In the genomic region with DNA sequence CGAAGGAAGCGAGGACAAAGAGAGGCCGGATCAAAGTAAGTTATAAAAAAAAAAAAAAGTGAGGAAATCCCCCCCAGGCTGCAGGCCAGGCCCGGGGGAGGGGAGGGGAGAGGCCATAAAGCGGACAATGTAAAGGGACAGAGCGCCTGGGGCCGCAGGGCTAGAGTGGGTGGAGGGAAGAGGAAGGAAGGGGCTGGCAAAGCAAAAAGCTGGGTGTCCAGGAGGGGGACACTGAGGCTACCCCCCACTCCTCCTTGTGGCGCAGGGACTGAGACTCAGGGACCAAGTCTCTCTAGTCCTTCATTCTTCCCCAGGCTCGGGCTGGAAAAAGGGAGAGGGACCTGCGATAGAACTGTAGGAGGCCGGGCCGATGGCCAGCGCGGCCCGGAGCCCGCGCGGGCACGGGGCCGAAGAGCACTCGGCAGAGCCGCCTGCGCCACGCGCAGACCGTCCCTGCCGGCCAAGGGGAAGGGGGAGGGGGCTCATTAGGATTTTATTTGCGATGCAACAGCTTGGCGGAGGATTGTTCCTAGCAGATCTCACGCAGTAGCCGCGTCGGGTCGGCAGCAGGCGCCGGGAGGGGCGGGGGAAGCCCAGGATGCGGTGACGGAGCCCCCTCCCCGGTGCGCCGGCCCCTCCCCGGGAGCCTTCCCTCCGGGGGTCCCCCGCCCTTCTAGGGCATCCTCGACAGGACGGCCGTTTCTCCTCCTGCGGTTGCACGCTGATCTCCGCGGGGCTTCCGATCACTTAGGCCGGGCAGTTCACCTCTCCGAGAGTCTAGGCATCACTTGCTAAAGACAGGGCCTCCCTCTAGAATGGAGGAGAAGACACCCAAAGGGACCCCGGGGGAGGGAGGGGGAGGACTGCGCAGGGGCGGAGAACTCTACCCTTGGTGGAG, we compare ENCODE assay signal across 11 mouse cellular contexts. TPM values are rescaled to one million over a fixed set of nuclear protein-coding genes. Genes with fewer than 3 reads are reported as not detected.
DNase-seq lines count a peak whose midpoint lies in the region; ATAC-seq lines count a peak whose summit lies in the region.
"Had no signal": no experiment of that assay in that cellular context is flagged by ENCODE, and none has a peak within 500 bp of the region (broad histone marks: within the 10 kb centered on the region; RNA-seq: fewer than 3 reads in every experiment).

No protein-coding gene starts in this region.

- H3K27me3 ChIP-seq in forebrain, embryonic 13.5 days, result peaks cover 99% of the 10 kb centered on the region
- H3K27me3 ChIP-seq in forebrain, embryonic 11.5 days (ENCODE audit: control insufficient read depth, insufficient read depth, low read length), result peaks cover 98% of the 10 kb centered on the region
- H3K27me3 ChIP-seq in midbrain, embryonic 15.5 days (replicated peaks), result peaks cover 98% of the 10 kb centered on the region
- H3K27me3 ChIP-seq in midbrain, embryonic 11.5 days (ENCODE audit: control insufficient read depth, insufficient read depth, low read length), result peaks cover 98% of the 10 kb centered on the region
- no peaks in the 10 kb centered on the region; the same call in 1 of the 2 replicates for H3K27me3 ChIP-seq in kidney, embryonic 16.5 days (ENCODE audit: insufficient read depth, low read length)
- peaks cover 96% of the 10 kb centered on the region for H3K27me3 ChIP-seq in stomach, embryonic 15.5 days (replicated peaks)

- H3K4me3 ChIP-seq in forebrain, embryonic 13.5 days, result no peak overlapping the region
- H3K4me3 ChIP-seq in forebrain, embryonic 11.5 days (ENCODE audit: low read depth, low read length), result no peak overlapping the region
- H3K4me3 ChIP-seq in midbrain, embryonic 15.5 days, result no peak overlapping the region
- no peak overlapping the region for H3K4me3 ChIP-seq in midbrain, embryonic 11.5 days (ENCODE audit: low read depth, low read length)
- peak overlapping the region; percentile 71 for H3K4me3 ChIP-seq in kidney, embryonic 16.5 days (ENCODE audit: low read length)
- H3K4me3 ChIP-seq in stomach, embryonic 15.5 days (replicated peaks), result peak overlapping the region; percentile 34
- H3K4me3 ChIP-seq: megakaryocyte, embryonic 14.5 days had no signal

- no peak for ATAC-seq in forebrain, embryonic 13.5 days
- no peak for ATAC-seq in forebrain, embryonic 11.5 days (replicated peaks; ENCODE audit: low FRiP score)
- ATAC-seq in midbrain, embryonic 15.5 days (replicated peaks), result no peak
- no peak for ATAC-seq in midbrain, embryonic 11.5 days (ENCODE audit: low FRiP score)
- peak; percentile 66 for ATAC-seq in kidney, embryonic 16.5 days (ENCODE audit: low FRiP score, low TSS enrichment)
- no peak for ATAC-seq in stomach, embryonic 15.5 days (ENCODE audit: insufficient read depth, low FRiP score, low read depth)

- H3K36me3 ChIP-seq in forebrain, embryonic 13.5 days (ENCODE audit: poor library complexity, severe bottlenecking), result no peaks in the 10 kb centered on the region
- no peaks in the 10 kb centered on the region for H3K36me3 ChIP-seq in forebrain, embryonic 11.5 days (ENCODE audit: control insufficient read depth, insufficient read depth, low read length)
- no peaks in the 10 kb centered on the region for H3K36me3 ChIP-seq in midbrain, embryonic 15.5 days (replicated peaks)
- no peaks in the 10 kb centered on the region for H3K36me3 ChIP-seq in midbrain, embryonic 11.5 days (ENCODE audit: control insufficient read depth, insufficient read depth, low read length)
- H3K36me3 ChIP-seq in kidney, embryonic 16.5 days (ENCODE audit: insufficient read depth, low read length), result 0 out of 2 replicates have a peak, but pooled peaks cover 2% of the 10 kb centered on the region
- no peaks in the 10 kb centered on the region for H3K36me3 ChIP-seq in stomach, embryonic 15.5 days

- under 1% methylated on average over 57 of the region's 58 CpGs for WGBS in forebrain, embryonic 13.5 days
- under 1% methylated on average over 58 of the region's 58 CpGs for WGBS in forebrain, embryonic 11.5 days
- WGBS in midbrain, embryonic 15.5 days, result under 1% methylated on average over 58 of the region's 58 CpGs
- WGBS in midbrain, embryonic 11.5 days, result under 1% methylated on average over 58 of the region's 58 CpGs
- under 1% methylated on average over 54 of the region's 58 CpGs for WGBS in kidney, embryonic 16.5 days
- 1% methylated on average over 58 of the region's 58 CpGs for WGBS in stomach, embryonic 15.5 days

- peak overlapping the region; percentile 12; the same call in 1 of the 2 replicates for H3K4me2 ChIP-seq in forebrain, embryonic 13.5 days
- H3K4me2 ChIP-seq in forebrain, embryonic 11.5 days (ENCODE audit: low read depth, low read length, severe bottlenecking), result no peak overlapping the region
- H3K4me2 ChIP-seq in midbrain, embryonic 15.5 days, result peak overlapping the region; percentile 24
- H3K4me2 ChIP-seq in midbrain, embryonic 11.5 days, result no peak overlapping the region
- H3K4me2 ChIP-seq in kidney, embryonic 16.5 days (replicated peaks; ENCODE audit: low read depth, low read length), result peak overlapping the region; percentile 86
- peak overlapping the region; percentile 55 for H3K4me2 ChIP-seq in stomach, embryonic 15.5 days

- H3K4me1 ChIP-seq in forebrain, embryonic 13.5 days, result peaks cover 4% of the 10 kb centered on the region; the same call in 1 of the 2 replicates
- 0 out of 2 replicates have a peak, but pooled peaks cover 5% of the 10 kb centered on the region for H3K4me1 ChIP-seq in forebrain, embryonic 11.5 days (replicated peaks; ENCODE audit: control insufficient read depth, insufficient read depth, low read length)
- peaks cover 4% of the 10 kb centered on the region; the same call in 1 of the 2 replicates for H3K4me1 ChIP-seq in midbrain, embryonic 15.5 days
- H3K4me1 ChIP-seq in midbrain, embryonic 11.5 days (ENCODE audit: control insufficient read depth, insufficient read depth, low read length), result peaks cover 4% of the 10 kb centered on the region; the same call in 1 of the 2 replicates
- peaks cover 64% of the 10 kb centered on the region for H3K4me1 ChIP-seq in kidney, embryonic 16.5 days (ENCODE audit: insufficient read depth, low read length)
- H3K4me1 ChIP-seq in stomach, embryonic 15.5 days, result peaks cover 20% of the 10 kb centered on the region

- no peak for DNase-seq in forebrain, embryonic 11.5 days (ENCODE audit: low spot score)
- DNase-seq in midbrain, embryonic 11.5 days (ENCODE audit: low spot score, missing footprints), result no peak
- no peak for DNase-seq in MN1 (ENCODE audit: low spot score)
- DNase-seq in urinary bladder, postnatal 10 days (ENCODE audit: low spot score), result no peak
- DNase-seq: cerebellum, adult 18-20 months; heart, postnatal 10 days had no signal

- H3K9ac ChIP-seq in forebrain, embryonic 13.5 days, result no peak overlapping the region
- H3K9ac ChIP-seq in forebrain, embryonic 11.5 days (ENCODE audit: low read length), result no peak overlapping the region
- H3K9ac ChIP-seq in midbrain, embryonic 15.5 days, result no peak overlapping the region
- no peak overlapping the region for H3K9ac ChIP-seq in midbrain, embryonic 11.5 days (ENCODE audit: low read length)
- H3K9ac ChIP-seq in kidney, embryonic 16.5 days (replicated peaks; ENCODE audit: low read length), result peak overlapping the region; percentile 85
- H3K9ac ChIP-seq in stomach, embryonic 15.5 days, result no peak overlapping the region

- no peaks in the 10 kb centered on the region for H3K9me3 ChIP-seq in forebrain, embryonic 13.5 days (replicated peaks)
- H3K9me3 ChIP-seq in forebrain, embryonic 11.5 days (ENCODE audit: control insufficient read depth, low read length), result no peaks in the 10 kb centered on the region
- H3K9me3 ChIP-seq in midbrain, embryonic 15.5 days, result no peaks in the 10 kb centered on the region
- no peaks in the 10 kb centered on the region for H3K9me3 ChIP-seq in midbrain, embryonic 11.5 days (ENCODE audit: control insufficient read depth, low read length)
- H3K9me3 ChIP-seq in kidney, embryonic 16.5 days (ENCODE audit: low read length), result no peaks in the 10 kb centered on the region
- no peaks in the 10 kb centered on the region for H3K9me3 ChIP-seq in stomach, embryonic 15.5 days
- H3K9me3 ChIP-seq: megakaryocyte, embryonic 14.5 days had no signal

- H3K27ac ChIP-seq in forebrain, embryonic 13.5 days, result no peak overlapping the region
- no peak overlapping the region for H3K27ac ChIP-seq in forebrain, embryonic 11.5 days (ENCODE audit: low read depth, low read length)
- no peak overlapping the region for H3K27ac ChIP-seq in midbrain, embryonic 15.5 days
- no peak overlapping the region for H3K27ac ChIP-seq in midbrain, embryonic 11.5 days (ENCODE audit: low read depth, low read length)
- H3K27ac ChIP-seq in kidney, embryonic 16.5 days (ENCODE audit: low read length), result peak overlapping the region; percentile 96
- no peak overlapping the region for H3K27ac ChIP-seq in stomach, embryonic 15.5 days

RNA-seq across cellular contexts. Expression of a gene that starts 1.0 kb away (rescaled TPM):
- polyA plus RNA-seq in forebrain, embryonic 13.5 days (2015; fragmentation: Nextera tagmentation; extraction: Ambion mirVana), result not detected in 2 replicates
- not detected in 2 replicates for polyA plus RNA-seq in forebrain, embryonic 11.5 days (2014; fragmentation: Nextera tagmentation; extraction: Ambion mirVana)
- polyA plus RNA-seq in midbrain, embryonic 15.5 days (2015; fragmentation: Nextera tagmentation; extraction: Ambion mirVana), result not detected in 2 replicates
- polyA plus RNA-seq in midbrain, embryonic 11.5 days (2014; fragmentation: Nextera tagmentation; extraction: Ambion mirVana), result not detected in 2 replicates
- 21.5 and 24.5 TPM in 2 replicates for polyA plus RNA-seq in kidney, embryonic 16.5 days (2015; fragmentation: Nextera tagmentation; extraction: Ambion mirVana)
- polyA plus RNA-seq in stomach, embryonic 15.5 days (2015; fragmentation: Nextera tagmentation; extraction: Ambion mirVana), result 0.13 and 0.35 TPM in 2 replicates

RNA-seq across cellular contexts. Expression of a gene that starts 9.4 kb away (rescaled TPM):
- polyA plus RNA-seq in forebrain, embryonic 13.5 days (2015; fragmentation: Nextera tagmentation; extraction: Ambion mirVana), result not detected in 2 replicates
- polyA plus RNA-seq in forebrain, embryonic 11.5 days (2014; fragmentation: Nextera tagmentation; extraction: Ambion mirVana), result not detected in 2 replicates
- not detected in 2 replicates for polyA plus RNA-seq in midbrain, embryonic 15.5 days (2015; fragmentation: Nextera tagmentation; extraction: Ambion mirVana)
- not detected in 2 replicates for polyA plus RNA-seq in midbrain, embryonic 11.5 days (2014; fragmentation: Nextera tagmentation; extraction: Ambion mirVana)
- 9.5 and 12.9 TPM in 2 replicates for polyA plus RNA-seq in kidney, embryonic 16.5 days (2015; fragmentation: Nextera tagmentation; extraction: Ambion mirVana)
- 1.1 and 1.9 TPM in 2 replicates for polyA plus RNA-seq in stomach, embryonic 15.5 days (2015; fragmentation: Nextera tagmentation; extraction: Ambion mirVana)

RNA-seq across cellular contexts. Expression of a gene that starts 14.2 kb away (rescaled TPM):
- not detected in 2 replicates for polyA plus RNA-seq in forebrain, embryonic 13.5 days (2015; fragmentation: Nextera tagmentation; extraction: Ambion mirVana)
- polyA plus RNA-seq in forebrain, embryonic 11.5 days (2014; fragmentation: Nextera tagmentation; extraction: Ambion mirVana), result 0.21 TPM in 1 of 2 replicates, not detected in the other
- not detected in 2 replicates for polyA plus RNA-seq in midbrain, embryonic 15.5 days (2015; fragmentation: Nextera tagmentation; extraction: Ambion mirVana)
- polyA plus RNA-seq in midbrain, embryonic 11.5 days (2014; fragmentation: Nextera tagmentation; extraction: Ambion mirVana), result not detected in 2 replicates
- 60.9 and 68.3 TPM in 2 replicates for polyA plus RNA-seq in kidney, embryonic 16.5 days (2015; fragmentation: Nextera tagmentation; extraction: Ambion mirVana)
- 7.0 and 9.1 TPM in 2 replicates for polyA plus RNA-seq in stomach, embryonic 15.5 days (2015; fragmentation: Nextera tagmentation; extraction: Ambion mirVana)

RNA-seq across cellular contexts. Expression of a gene that starts 20.0 kb away (rescaled TPM):
- not detected in 2 replicates for polyA plus RNA-seq in forebrain, embryonic 13.5 days (2015; fragmentation: Nextera tagmentation; extraction: Ambion mirVana)
- not detected in 2 replicates for polyA plus RNA-seq in forebrain, embryonic 11.5 days (2014; fragmentation: Nextera tagmentation; extraction: Ambion mirVana)
- polyA plus RNA-seq in midbrain, embryonic 15.5 days (2015; fragmentation: Nextera tagmentation; extraction: Ambion mirVana), result 0.13 and 0.34 TPM in 2 replicates
- not detected in 2 replicates for polyA plus RNA-seq in midbrain, embryonic 11.5 days (2014; fragmentation: Nextera tagmentation; extraction: Ambion mirVana)
- 50.3 and 55.7 TPM in 2 replicates for polyA plus RNA-seq in kidney, embryonic 16.5 days (2015; fragmentation: Nextera tagmentation; extraction: Ambion mirVana)
- polyA plus RNA-seq in stomach, embryonic 15.5 days (2015; fragmentation: Nextera tagmentation; extraction: Ambion mirVana), result 7.5 and 10.7 TPM in 2 replicates

RNA-seq across cellular contexts. Expression of a gene that starts 30.9 kb away (rescaled TPM):
- polyA plus RNA-seq in forebrain, embryonic 13.5 days (2015; fragmentation: Nextera tagmentation; extraction: Ambion mirVana), result 0.09 TPM in 1 of 2 replicates, not detected in the other
- polyA plus RNA-seq in forebrain, embryonic 11.5 days (2014; fragmentation: Nextera tagmentation; extraction: Ambion mirVana), result 0.21 TPM in 1 of 2 replicates, not detected in the other
- polyA plus RNA-seq in midbrain, embryonic 15.5 days (2015; fragmentation: Nextera tagmentation; extraction: Ambion mirVana), result 0.09 and 0.70 TPM in 2 replicates
- not detected in 2 replicates for polyA plus RNA-seq in midbrain, embryonic 11.5 days (2014; fragmentation: Nextera tagmentation; extraction: Ambion mirVana)
- 19.2 and 24.3 TPM in 2 replicates for polyA plus RNA-seq in kidney, embryonic 16.5 days (2015; fragmentation: Nextera tagmentation; extraction: Ambion mirVana)
- polyA plus RNA-seq in stomach, embryonic 15.5 days (2015; fragmentation: Nextera tagmentation; extraction: Ambion mirVana), result 17.6 and 17.9 TPM in 2 replicates

Comparison
In these comparisons a context has a peak if more than half of its experiments do, and no peak if none do; other contexts are left out.
1. H3K4me2 ChIP-seq: peak in forebrain, embryonic 13.5 days (single experiment), midbrain, embryonic 15.5 days (single experiment), kidney, embryonic 16.5 days (single experiment) and stomach, embryonic 15.5 days (single experiment); none in forebrain, embryonic 11.5 days (single experiment) and midbrain, embryonic 11.5 days (single experiment).
2. H3K4me3 ChIP-seq: peak in kidney, embryonic 16.5 days (single experiment) and stomach, embryonic 15.5 days (single experiment); none in forebrain, embryonic 13.5 days (single experiment), forebrain, embryonic 11.5 days (single experiment), midbrain, embryonic 15.5 days (single experiment) and midbrain, embryonic 11.5 days (single experiment).
3. RNA of a gene that starts 1.0 kb away (polyA plus RNA-seq): 21.5 to 24.5 TPM in kidney, embryonic 16.5 days; 0.13 to 0.35 TPM in stomach, embryonic 15.5 days, not detected in forebrain, embryonic 13.5 days, not detected in forebrain, embryonic 11.5 days, not detected in midbrain, embryonic 15.5 days and not detected in midbrain, embryonic 11.5 days; every median in the first group is over 10 times any median in the second.